Mouse (Mus musculus): ENCODE measurements around the gene Dgki.
A peak's percentile ranks its signal among the peaks of the same experiment; 100 is the strongest.

Dgki gene

DNA sequence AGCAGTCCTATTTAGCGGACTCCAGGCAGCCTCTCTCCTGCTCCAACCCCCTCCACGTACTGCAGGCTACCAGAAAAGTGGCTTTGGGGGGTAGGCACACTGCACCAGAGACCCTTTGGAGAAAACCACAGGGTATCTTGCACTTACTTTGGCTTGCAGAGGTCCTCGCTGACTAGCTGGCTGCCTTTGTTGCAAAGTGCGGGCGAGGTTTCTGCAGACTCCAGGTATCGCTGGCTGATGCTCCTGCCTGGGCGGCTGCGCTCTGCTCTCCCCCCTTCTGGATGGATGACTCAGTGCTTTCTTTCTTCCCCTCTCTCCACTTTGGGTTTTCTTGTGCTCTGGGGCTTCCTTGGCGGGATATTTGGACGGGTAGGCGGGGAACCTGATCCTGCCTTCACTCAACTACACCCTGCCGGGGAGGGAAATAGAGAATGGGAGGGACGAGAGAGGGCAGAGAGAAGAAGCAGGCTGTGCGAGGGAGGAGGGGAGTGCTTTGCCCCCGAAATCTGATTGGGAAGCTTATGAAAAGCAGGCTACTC lies 490.2 kb downstream of the Dgki start, which contains the start of gene Ptn:
TSS of gene Ptn (minus strand) at position 474 of the 539 bp plus-strand sequence.
- peak in 1 of 2 experiments; percentile 8 for DNase-seq (ENCODE audit: low spot score in 2 of 2)

DNA sequence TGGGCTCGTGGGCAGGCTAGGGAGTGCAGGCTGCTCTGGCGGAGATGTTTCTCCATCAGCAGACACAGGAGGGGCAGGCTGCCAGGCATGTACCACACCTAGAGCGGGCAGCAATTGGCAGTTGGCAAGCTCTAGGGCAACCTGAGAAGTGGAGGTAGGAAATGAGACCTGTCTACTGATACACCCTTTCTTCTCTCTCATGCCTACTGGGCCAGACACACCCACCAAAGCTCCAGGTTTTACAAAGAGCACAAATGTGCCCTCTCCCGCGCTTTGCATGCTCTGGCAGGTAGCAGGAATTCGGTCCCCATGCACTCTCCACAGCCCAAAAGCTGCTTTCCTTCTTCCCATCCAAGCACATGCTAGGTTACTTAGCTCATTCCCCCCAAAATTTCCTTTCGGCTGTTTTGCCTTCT lies 490.7 kb downstream of the Dgki start:
- DNase-seq (ENCODE audit: low spot score in 2 of 2), result no peak

DNA sequence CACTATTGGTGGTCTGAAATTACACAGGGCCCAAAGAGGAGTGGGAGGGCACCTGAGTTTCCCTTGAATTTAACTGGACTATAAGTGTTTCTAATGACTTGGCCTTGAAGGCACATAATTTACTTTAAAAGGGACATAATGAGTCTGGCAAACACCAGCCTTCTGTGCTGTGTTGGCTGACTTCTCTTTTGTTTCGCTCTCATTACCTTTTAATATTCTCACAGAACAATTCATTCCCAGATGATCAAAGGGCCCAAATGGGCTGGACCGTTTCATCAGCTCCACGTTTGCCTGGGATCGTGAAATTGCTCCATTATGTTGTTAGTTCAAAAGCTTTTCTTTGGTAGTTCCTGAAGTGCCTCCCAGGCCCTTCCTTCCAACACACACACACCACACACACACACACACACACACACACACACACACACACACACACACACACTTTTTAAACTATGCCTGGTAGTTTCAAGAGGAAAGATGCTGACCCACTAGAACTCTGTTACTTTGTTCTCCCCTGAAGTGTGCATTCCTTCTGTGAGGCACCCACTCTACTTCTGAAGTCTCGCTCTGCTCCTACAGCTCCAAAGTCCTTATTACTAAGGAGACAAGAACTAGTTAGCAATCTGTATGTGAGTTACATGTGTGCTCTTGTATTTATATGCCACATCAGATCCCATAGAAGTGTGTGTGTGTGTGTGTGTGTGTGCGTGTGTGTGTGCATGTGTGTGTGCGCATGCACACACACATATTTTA lies 491.5 kb downstream of the Dgki start:
- DNase-seq (ENCODE audit: low spot score in 2 of 2), result no peak

DNA sequence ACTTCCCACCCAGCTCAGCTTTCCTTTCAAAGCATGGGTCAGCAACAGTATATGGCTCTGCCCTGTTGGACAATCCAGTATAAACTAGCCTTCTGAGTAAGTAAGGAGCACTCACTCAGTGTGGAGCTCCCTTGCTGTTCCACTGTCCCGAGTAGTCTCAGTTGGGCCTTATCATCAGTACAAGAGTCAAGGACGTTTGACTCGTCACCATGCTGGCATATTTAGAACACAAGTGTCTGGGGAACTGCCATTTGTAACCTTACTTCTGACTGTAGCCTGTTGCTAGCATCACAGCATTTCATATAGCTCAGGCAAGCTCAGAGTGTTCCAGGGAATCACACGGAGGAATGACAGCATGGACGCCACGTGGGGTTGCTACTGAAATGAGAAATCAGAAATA lies 493.1 kb downstream of the Dgki start:
- no peak for DNase-seq (ENCODE audit: low spot score in 2 of 2)

DNA sequence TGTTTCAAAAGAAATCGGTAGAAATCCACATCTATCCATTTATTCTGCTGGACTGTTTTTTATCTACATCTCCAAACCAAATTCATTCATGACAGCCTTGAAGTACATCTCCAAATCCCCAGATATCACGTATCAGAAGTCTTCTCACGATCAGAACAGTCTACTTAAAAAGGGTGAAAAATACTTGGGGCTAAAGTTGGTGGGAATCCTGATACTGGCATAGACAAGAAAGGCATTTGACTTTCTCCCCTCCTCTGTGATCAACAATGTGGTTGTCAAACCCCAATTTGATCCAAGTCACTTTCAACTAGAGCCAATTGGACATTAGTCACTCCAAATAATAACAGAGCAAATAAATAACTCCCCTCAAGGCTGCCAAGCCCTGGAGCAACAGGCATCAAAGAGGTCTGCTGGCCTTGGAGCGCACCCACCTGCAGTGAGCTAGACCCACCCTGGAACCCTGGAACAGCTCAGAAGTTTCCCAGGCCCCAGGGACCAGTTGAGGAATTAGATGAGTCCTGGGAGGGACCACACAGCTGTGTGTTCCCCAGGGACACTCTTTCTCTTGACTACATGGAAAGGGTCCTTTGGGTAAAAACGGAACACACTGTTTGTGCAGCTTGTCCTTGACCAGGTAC lies 499.6 kb downstream of the Dgki start:
- no peak for DNase-seq (ENCODE audit: low spot score in 2 of 2)

DNA sequence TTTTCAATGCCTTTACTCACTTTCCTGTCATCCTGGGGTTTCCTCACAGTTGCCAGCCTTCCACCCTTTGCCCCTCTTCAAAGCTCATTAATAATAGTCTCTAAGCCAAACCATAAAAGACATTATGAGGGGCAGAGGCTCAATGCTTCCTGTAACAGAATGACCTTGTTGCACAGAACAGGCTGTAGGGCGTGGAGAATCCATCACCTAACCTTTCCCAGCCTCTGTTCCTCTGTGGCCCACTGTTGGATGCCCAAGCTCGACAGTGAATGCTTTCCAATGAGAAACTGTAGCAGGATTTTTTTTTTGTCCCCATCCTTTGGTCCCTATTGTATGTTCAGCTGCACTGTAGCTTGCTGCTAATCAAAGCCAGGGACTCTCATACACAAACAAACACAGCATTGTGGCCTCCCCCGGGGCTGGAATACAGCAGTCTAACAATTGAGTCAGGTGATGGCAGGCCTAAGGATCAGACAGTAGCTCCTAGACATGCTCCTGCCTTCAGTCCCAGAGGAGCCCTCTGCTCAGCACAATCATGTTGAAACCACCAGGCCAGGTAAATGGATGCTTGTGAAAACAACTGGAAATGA lies 502.8 kb downstream of the Dgki start:
- no peak for DNase-seq (ENCODE audit: low spot score in 2 of 2)

All from heart, adult 9 months (tissue).